Mouse (Mus musculus) forebrain, embryonic 14.5 days (tissue): ENCODE data around the gene Mef2c. TPM values are rescaled to one million over a fixed set of nuclear protein-coding genes. Genes with fewer than 3 reads are reported as not detected.

Experiments
- ATAC-seq: fragments of 200-750 bp; cut with Nextera tagmentation; 2 replicates; pipeline ENCODE4 v1.8.0; 2017; ENCODE audit warnings: mild to moderate bottlenecking, moderate library complexity
- DNase-seq: peaks from one replicate; pipeline ENCODE4 v3.0.0-alpha.2; 2015; ENCODE audit warnings: low spot score
- H3K27ac ChIP-seq: fragments of 300-500 bp; sonication (generic); 2 replicates; pipeline ENCODE4 v1.5.1; 2014; ENCODE audit warnings: low read depth, mild to moderate bottlenecking, control low read depth, low read length, moderate library complexity
- H3K27me3 ChIP-seq: fragments of 300-500 bp; sonication (generic); replicated peaks from 2 replicates; pipeline ENCODE4 v1.6.1; 2014; ENCODE audit warnings: low read length, control low read depth, mixed read lengths; ENCODE audit not compliant: control insufficient read depth, insufficient read depth
- H3K36me3 ChIP-seq: fragments of 300-500 bp; sonication (generic); 2 replicates; pipeline ENCODE4 v1.6.1; 2014; ENCODE audit warnings: low read length, control low read depth; ENCODE audit not compliant: control insufficient read depth, insufficient read depth
- H3K4me1 ChIP-seq: fragments of 300-500 bp; sonication (generic); 2 replicates; pipeline ENCODE4 v1.6.1; 2014; ENCODE audit warnings: antibody characterized with exemption, low read length, control low read depth; ENCODE audit not compliant: control insufficient read depth, insufficient read depth
- H3K4me2 ChIP-seq: fragments of 300-500 bp; sonication (generic); 2 replicates; pipeline ENCODE4 v1.6.1; 2014; ENCODE audit warnings: mild to moderate bottlenecking, control low read depth, low read length
- H3K4me3 ChIP-seq: fragments of 300-500 bp; sonication (generic); 2 replicates; pipeline ENCODE4 v1.5.1; 2014; ENCODE audit warnings: low read depth, low read length, control low read depth
- H3K9ac ChIP-seq: fragments of 300-500 bp; sonication (generic); 2 replicates; pipeline ENCODE4 v1.6.1; 2014; ENCODE audit warnings: mild to moderate bottlenecking, low read length, control low read depth, moderate library complexity
- H3K9me3 ChIP-seq: fragments of 300-500 bp; sonication (generic); replicated peaks from 2 replicates; pipeline ENCODE4 v1.6.1; 2016; ENCODE audit warnings: low read length, control low read depth, mixed read lengths; ENCODE audit not compliant: control insufficient read depth
- WGBS: fragments of 180-500 bp; shearing (Covaris S2); extraction: QIAGEN DNeasy Blood & Tissue Kit; methylation state at CpG from one replicate; pipeline ENCODE4 v1.1.7; 2014; 5-methylcytosine and 5-hydroxymethylcytosine counted together
- polyA plus RNA-seq: library from polyadenylated mRNA; unstranded; fragments of >200 nt; fragmentation: Nextera tagmentation; extraction: Ambion mirVana; gene quantifications from 2 replicates; pipeline ENCODE4 v1.2.1, GENCODE M21; 2014

Mef2c gene
- polyA plus RNA-seq, 1 experiment from 2014 or later: 99.4 TPM

DNA sequence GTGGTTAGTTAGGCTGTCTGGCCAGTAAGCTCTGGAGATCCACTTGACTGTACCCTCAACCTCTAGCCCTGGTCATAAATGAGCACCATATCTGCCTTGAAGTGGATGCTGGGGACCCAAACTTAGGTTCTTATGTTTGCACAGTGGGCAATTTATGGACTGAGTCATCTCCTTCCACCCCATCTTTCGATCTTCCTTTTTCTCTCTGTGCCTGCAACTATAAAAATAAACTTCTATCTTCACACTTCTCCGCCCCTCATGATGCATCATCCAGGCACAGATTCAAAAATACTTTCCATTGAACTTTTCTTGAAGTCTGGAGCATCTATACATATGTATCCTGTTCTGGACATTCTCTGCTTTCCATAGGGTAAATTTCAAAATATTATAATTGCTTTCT is 84.4 kb downstream of the Mef2c start:
- H3K27ac ChIP-seq: no peak overlapping the region
- no peak for ATAC-seq
- no peak for DNase-seq

DNA sequence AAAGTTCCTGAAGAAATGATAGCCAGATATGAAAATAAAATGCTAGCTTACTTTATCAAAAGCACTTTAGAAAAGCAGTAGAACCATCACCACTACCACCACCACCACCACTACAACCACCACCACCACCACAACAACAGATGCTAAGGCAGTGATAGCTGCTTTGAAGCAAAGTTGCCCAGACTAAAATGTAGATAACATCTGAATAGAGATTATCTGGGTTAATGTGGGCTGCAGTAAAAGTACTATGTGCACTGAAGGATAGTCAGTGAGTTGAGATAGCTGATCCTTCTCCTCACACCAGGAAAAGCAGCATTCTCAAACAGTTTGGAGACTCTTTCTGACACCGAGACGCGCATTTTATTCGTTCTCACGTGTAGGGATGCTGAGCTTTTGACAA is 87.1 kb downstream of the Mef2c start:
- H3K9me3 ChIP-seq: no peaks in the 10 kb centered on the region
- H3K4me1 ChIP-seq: peaks cover 2% of the 10 kb centered on the region; the same call in 1 of the 2 replicates
- no peak overlapping the region for H3K27ac ChIP-seq
- H3K4me2 ChIP-seq: no peak overlapping the region
- H3K4me3 ChIP-seq: no peak overlapping the region
- H3K27me3 ChIP-seq: no peaks in the 10 kb centered on the region
- DNase-seq (no peak), ATAC-seq (no peak)
- 94% methylated on average over 5 of the region's 5 CpGs for WGBS
- no peaks in the 10 kb centered on the region for H3K36me3 ChIP-seq
- no peak overlapping the region for H3K9ac ChIP-seq

More for the DNA sequence above, 84.4 kb downstream of the Mef2c start:
- Histone ChIP-seq H3K4me2 (no peak overlapping the region), H3K9me3 (no peaks in the 10 kb centered on the region), H3K27me3 (no peaks in the 10 kb centered on the region), H3K4me3 (no peak overlapping the region), H3K36me3 (no peaks in the 10 kb centered on the region), H3K4me1 (peaks cover 3% of the 10 kb centered on the region; the same call in 1 of the 2 replicates), H3K9ac (no peak overlapping the region)
- WGBS: 97% methylated on average over 2 of the region's 2 CpGs

GRCm38 (mm10) chr13:83595429-83595828 is 91.6 kb downstream of the Mef2c start:
- Histone ChIP-seq H3K4me1 (peaks cover 2% of the 10 kb centered on the region; the same call in 1 of the 2 replicates), H3K9me3 (no peaks in the 10 kb centered on the region), H3K4me3 (no peak overlapping the region), H3K27ac (no peak overlapping the region), H3K36me3 (no peaks in the 10 kb centered on the region), H3K9ac (no peak overlapping the region), H3K4me2 (no peak overlapping the region), H3K27me3 (no peaks in the 10 kb centered on the region)
- DNase-seq (peak; percentile 21), ATAC-seq (peak; percentile 20; the same call in 1 of the 2 replicates)
- WGBS: 6% methylated on average over 1 of the region's 1 CpGs

DNA sequence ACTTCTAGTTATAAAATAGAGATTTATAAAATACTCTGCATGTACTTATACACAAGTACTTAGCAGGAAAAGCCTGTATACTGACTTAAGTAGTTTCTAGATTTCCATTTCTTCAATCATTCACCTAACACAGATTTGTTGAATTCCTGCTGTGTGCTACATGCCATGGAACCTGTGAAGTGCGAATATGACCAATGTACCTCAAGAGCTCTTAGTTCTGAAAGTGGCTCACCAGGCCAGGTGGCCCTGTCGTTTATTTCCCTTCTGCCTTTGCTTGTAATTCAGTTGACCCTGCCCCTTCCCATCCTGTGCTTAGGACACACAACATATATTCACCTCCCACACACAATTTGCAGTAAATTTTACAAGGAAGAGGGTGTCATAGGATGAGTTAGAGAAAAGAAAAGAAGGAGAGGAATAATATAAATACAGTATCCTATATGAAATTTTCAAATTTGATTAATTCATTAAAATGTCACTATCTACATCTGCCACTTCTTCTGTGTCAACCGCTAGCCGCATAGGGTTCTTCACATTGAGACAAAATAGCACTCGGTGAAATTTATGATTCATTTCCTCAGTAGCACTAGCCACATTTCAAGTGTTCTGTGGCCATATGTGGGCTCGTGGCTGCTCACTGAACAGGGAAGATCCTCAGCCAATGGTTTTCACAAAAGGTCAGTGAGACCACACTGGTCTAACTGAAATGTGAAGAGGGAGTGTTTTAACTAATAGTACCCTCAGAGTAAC is 93.3 kb downstream of the Mef2c start:
- Histone ChIP-seq H3K4me1 (peaks cover 2% of the 10 kb centered on the region; the same call in 1 of the 2 replicates), H3K4me3 (no peak overlapping the region), H3K27me3 (no peaks in the 10 kb centered on the region), H3K36me3 (no peaks in the 10 kb centered on the region), H3K27ac (no peak overlapping the region), H3K9ac (no peak overlapping the region), H3K4me2 (no peak overlapping the region), H3K9me3 (no peaks in the 10 kb centered on the region)
- 92% methylated on average over 6 of the region's 6 CpGs for WGBS
- ATAC-seq (no peak), DNase-seq (no peak)

- 95% methylated on average over 3 of the region's 3 CpGs for WGBS
- no peaks in the 10 kb centered on the region for H3K36me3 ChIP-seq
- no peak overlapping the region for H3K4me3 ChIP-seq
- H3K9me3 ChIP-seq: no peaks in the 10 kb centered on the region
- no peak overlapping the region for H3K4me2 ChIP-seq
- H3K9ac ChIP-seq: no peak overlapping the region
- H3K27me3 ChIP-seq: no peaks in the 10 kb centered on the region
- ATAC-seq (no peak), DNase-seq (no peak)
- no peak overlapping the region for H3K27ac ChIP-seq
- H3K4me1 ChIP-seq: peaks cover 2% of the 10 kb centered on the region; the same call in 1 of the 2 replicates
Measured at GRCm38 (mm10) chr13:83597739-83598210, 93.9 kb downstream of the Mef2c start.

- DNase-seq: no peak
- no peaks in the 10 kb centered on the region for H3K36me3 ChIP-seq
- H3K4me2 ChIP-seq: no peak overlapping the region
- no peaks in the 10 kb centered on the region for H3K9me3 ChIP-seq
- no peaks in the 10 kb centered on the region for H3K27me3 ChIP-seq
- H3K4me1 ChIP-seq: peaks cover 13% of the 10 kb centered on the region
- H3K27ac ChIP-seq: no peak overlapping the region
- no peak overlapping the region for H3K4me3 ChIP-seq
- no peak overlapping the region for H3K9ac ChIP-seq
- no peak for ATAC-seq
Measured at GRCm38 (mm10) chr13:83600301-83600700, 96.5 kb downstream of the Mef2c start.

DNA sequence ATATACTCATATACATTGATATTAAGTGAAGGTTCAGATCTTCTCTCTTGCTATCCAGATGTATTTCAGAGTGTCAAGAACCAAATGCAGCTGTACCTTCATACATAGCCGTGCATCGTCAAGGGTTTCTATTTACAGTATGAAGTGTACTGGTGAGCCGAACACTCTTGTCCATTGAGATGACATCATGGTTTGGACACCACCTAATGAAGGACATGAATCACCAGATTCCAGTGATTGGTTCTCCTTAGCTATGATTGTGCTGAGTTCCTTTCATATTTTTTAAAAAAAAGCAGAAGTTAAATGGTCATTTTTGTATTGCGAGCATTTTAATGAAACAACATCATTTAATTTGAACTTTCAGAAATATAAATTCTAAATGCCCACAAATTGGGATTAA is 97.9 kb downstream of the Mef2c start:
- 92% methylated on average over 4 of the region's 4 CpGs for WGBS
- Histone ChIP-seq H3K36me3 (no peaks in the 10 kb centered on the region), H3K27me3 (no peaks in the 10 kb centered on the region), H3K9ac (no peak overlapping the region), H3K9me3 (no peaks in the 10 kb centered on the region), H3K4me1 (peaks cover 12% of the 10 kb centered on the region; the same call in 1 of the 2 replicates), H3K27ac (no peak overlapping the region), H3K4me3 (no peak overlapping the region), H3K4me2 (no peak overlapping the region)
- ATAC-seq (no peak), DNase-seq (no peak)

GRCm38 (mm10) chr13:83603373-83604265 is 99.8 kb downstream of the Mef2c start:
- H3K27ac ChIP-seq: peak overlapping the region; percentile 6; the same call in 1 of the 2 replicates
- WGBS: 33% methylated on average over 7 of the region's 7 CpGs
- DNase-seq (peak; percentile 78), ATAC-seq (peak; percentile 64)
- no peaks in the 10 kb centered on the region for H3K36me3 ChIP-seq
- no peaks in the 10 kb centered on the region for H3K9me3 ChIP-seq
- no peak overlapping the region for H3K4me2 ChIP-seq
- H3K4me1 ChIP-seq: peaks cover 19% of the 10 kb centered on the region; the same call in 1 of the 2 replicates
- no peak overlapping the region for H3K4me3 ChIP-seq
- H3K9ac ChIP-seq: no peak overlapping the region
- no peaks in the 10 kb centered on the region for H3K27me3 ChIP-seq
